Mouse (Mus musculus) stomach, postnatal 0 days (tissue): ENCODE measurements at regions not wholly inside any gene's neighbourhood (a gene's known extent, or its start where the extent isn't known, plus 50 kb on each side); places are given as distances from the start of the nearest gene placed in this dataset.

ENCODE experiments used
- CTCF ChIP-seq: IDR thresholded peaks from 2 replicates; pipeline ENCODE4 v1.5.1; 2016; ENCODE audit warnings: antibody characterized with exemption, low read depth, mild to moderate bottlenecking, moderate library complexity
- EP300 ChIP-seq: optimal IDR thresholded peaks from 2 replicates; pipeline ENCODE3; 2016; ENCODE audit warnings: antibody characterized with exemption

DNA sequence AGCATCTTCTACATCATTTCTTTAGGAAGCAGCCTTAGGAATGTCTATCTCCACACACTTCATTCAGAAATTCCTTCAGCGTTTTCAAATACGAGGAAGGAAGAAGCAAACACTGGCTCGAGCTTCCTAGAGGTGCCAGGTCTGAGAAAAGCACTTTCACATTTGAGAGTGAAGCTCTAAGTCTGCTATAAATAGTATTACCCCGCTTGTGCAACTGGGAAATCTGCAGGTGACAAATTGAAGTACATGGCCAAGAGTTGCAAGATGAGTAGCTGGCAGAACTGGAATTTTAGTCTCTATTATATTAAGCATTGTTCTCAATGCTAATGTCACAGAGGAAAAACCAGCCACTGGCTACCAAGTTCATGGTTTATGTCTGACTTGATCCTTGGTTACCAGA is 73.2 kb upstream of the Klf7 start:
- TF ChIP-seq CTCF (no peak), EP300 (no peak)
